Mouse (Mus musculus): ENCODE measurements around the gene Prg3. TPM values are rescaled to one million over a fixed set of nuclear protein-coding genes. Genes with fewer than 3 reads are reported as not detected.
A peak's percentile ranks its signal among the peaks of the same experiment; 100 is the strongest.

Prg3 gene
- polyA plus RNA-seq, 1 experiment from 2014 or later, result not detected

GRCm38 (mm10) chr2:84999486-85000181 lies 11.6 kb downstream of the Prg3 start:
- Histone ChIP-seq H3K27me3 (ENCODE audit: control insufficient read depth, insufficient read depth, low read length) (no peaks in the 10 kb centered on the region), H3K4me3 (ENCODE audit: low read depth, low read length) (no peak overlapping the region), H3K4me1 (replicated peaks; ENCODE audit: control insufficient read depth, insufficient read depth) (no peaks in the 10 kb centered on the region), H3K9me3 (ENCODE audit: control insufficient read depth, low read length) (no peaks in the 10 kb centered on the region), H3K4me2 (replicated peaks; ENCODE audit: low read depth) (no peak overlapping the region), H3K9ac (ENCODE audit: low read length) (no peak overlapping the region), H3K36me3 (ENCODE audit: control insufficient read depth, insufficient read depth, low read length) (no peaks in the 10 kb centered on the region), H3K27ac (replicated peaks) (no peak overlapping the region)
- DNase-seq (ENCODE audit: low spot score) (no peak), ATAC-seq (ENCODE audit: low FRiP score, low TSS enrichment) (no peak)
- TF ChIP-seq EP300 (optimal IDR thresholded peaks at IDR 0.05) (no peak), CTCF (IDR thresholded peaks at IDR 0.05; ENCODE audit: low read depth) (no peak)
- WGBS, result 65% methylated on average over 3 of the region's 3 CpGs

GRCm38 (mm10) chr2:85001497-85001896 lies 13.5 kb downstream of the Prg3 start:
- DNase-seq (ENCODE audit: low spot score) (no peak), ATAC-seq (ENCODE audit: low FRiP score, low TSS enrichment) (peak; percentile 33; the same call in 1 of the 2 replicates)
- WGBS, result 62% methylated on average over 13 of the region's 13 CpGs
- no peaks in the 10 kb centered on the region for H3K9me3 ChIP-seq (ENCODE audit: control insufficient read depth, low read length)
- no peaks in the 10 kb centered on the region for H3K27me3 ChIP-seq (ENCODE audit: control insufficient read depth, insufficient read depth, low read length)
- H3K4me1 ChIP-seq (replicated peaks; ENCODE audit: control insufficient read depth, insufficient read depth), result no peaks in the 10 kb centered on the region
- H3K4me3 ChIP-seq (ENCODE audit: low read depth, low read length), result no peak overlapping the region
- no peak overlapping the region for H3K9ac ChIP-seq (ENCODE audit: low read length)
- TF ChIP-seq EP300 (optimal IDR thresholded peaks at IDR 0.05) (no peak), CTCF (IDR thresholded peaks at IDR 0.05; ENCODE audit: low read depth) (no peak)
- H3K36me3 ChIP-seq (ENCODE audit: control insufficient read depth, insufficient read depth, low read length), result no peaks in the 10 kb centered on the region
- no peak overlapping the region for H3K4me2 ChIP-seq (replicated peaks; ENCODE audit: low read depth)
- no peak overlapping the region for H3K27ac ChIP-seq (replicated peaks)

GRCm38 (mm10) chr2:85002575-85002974 lies 14.6 kb downstream of the Prg3 start:
- H3K36me3 ChIP-seq (ENCODE audit: control insufficient read depth, insufficient read depth, low read length), result no peaks in the 10 kb centered on the region
- ATAC-seq (ENCODE audit: low FRiP score, low TSS enrichment) (no peak), DNase-seq (ENCODE audit: low spot score) (no peak)
- H3K4me1 ChIP-seq (replicated peaks; ENCODE audit: control insufficient read depth, insufficient read depth), result no peaks in the 10 kb centered on the region
- H3K9ac ChIP-seq (ENCODE audit: low read length), result no peak overlapping the region
- H3K9me3 ChIP-seq (ENCODE audit: control insufficient read depth, low read length), result no peaks in the 10 kb centered on the region
- no peak overlapping the region for H3K27ac ChIP-seq (replicated peaks)
- no peak overlapping the region for H3K4me2 ChIP-seq (replicated peaks; ENCODE audit: low read depth)
- no peak overlapping the region for H3K4me3 ChIP-seq (ENCODE audit: low read depth, low read length)
- TF ChIP-seq CTCF (IDR thresholded peaks at IDR 0.05; ENCODE audit: low read depth) (no peak), EP300 (optimal IDR thresholded peaks at IDR 0.05) (no peak)
- WGBS, result 59% methylated on average over 8 of the region's 8 CpGs
- H3K27me3 ChIP-seq (ENCODE audit: control insufficient read depth, insufficient read depth, low read length), result no peaks in the 10 kb centered on the region

GRCm38 (mm10) chr2:85004341-85004740 lies 16.3 kb downstream of the Prg3 start:
- no peaks in the 10 kb centered on the region for H3K27me3 ChIP-seq (ENCODE audit: control insufficient read depth, insufficient read depth, low read length)
- no peak for ATAC-seq (ENCODE audit: low FRiP score, low TSS enrichment)

GRCm38 (mm10) chr2:85006600-85006999 lies 18.6 kb downstream of the Prg3 start:
- H3K4me2 ChIP-seq (replicated peaks; ENCODE audit: low read depth), result no peak overlapping the region
- no peak for ATAC-seq (ENCODE audit: low FRiP score, low TSS enrichment)
- WGBS, result 77% methylated on average over 7 of the region's 7 CpGs

More at GRCm38 (mm10) chr2:85004341-85004740, 16.3 kb downstream of the Prg3 start:
- no peak overlapping the region for H3K4me2 ChIP-seq (replicated peaks; ENCODE audit: low read depth)
- H3K36me3 ChIP-seq (ENCODE audit: control insufficient read depth, insufficient read depth, low read length), result no peaks in the 10 kb centered on the region
- DNase-seq (ENCODE audit: low spot score), result no peak
- no peak overlapping the region for H3K4me3 ChIP-seq (ENCODE audit: low read depth, low read length)
- no peak for TF ChIP-seq CTCF (IDR thresholded peaks at IDR 0.05; ENCODE audit: low read depth)
- no peak for TF ChIP-seq EP300 (optimal IDR thresholded peaks at IDR 0.05)
- WGBS, result 78% methylated on average over 4 of the region's 4 CpGs
- H3K27ac ChIP-seq (replicated peaks), result no peak overlapping the region
- no peaks in the 10 kb centered on the region for H3K9me3 ChIP-seq (ENCODE audit: control insufficient read depth, low read length)
- H3K9ac ChIP-seq (ENCODE audit: low read length), result no peak overlapping the region
- no peaks in the 10 kb centered on the region for H3K4me1 ChIP-seq (replicated peaks; ENCODE audit: control insufficient read depth, insufficient read depth)

GRCm38 (mm10) chr2:85007729-85008128 lies 19.7 kb downstream of the Prg3 start:
- no peaks in the 10 kb centered on the region for H3K4me1 ChIP-seq (replicated peaks; ENCODE audit: control insufficient read depth, insufficient read depth)
- no peak overlapping the region for H3K4me3 ChIP-seq (ENCODE audit: low read depth, low read length)
- no peak overlapping the region for H3K4me2 ChIP-seq (replicated peaks; ENCODE audit: low read depth)
- ATAC-seq (ENCODE audit: low FRiP score, low TSS enrichment) (no peak), DNase-seq (ENCODE audit: low spot score) (no peak)
- whole genome bisulfite sequencing, result 15% methylated on average over 4 of the region's 4 CpGs
- H3K9ac ChIP-seq (ENCODE audit: low read length), result no peak overlapping the region
- H3K36me3 ChIP-seq (ENCODE audit: control insufficient read depth, insufficient read depth, low read length), result no peaks in the 10 kb centered on the region
- no peaks in the 10 kb centered on the region for H3K9me3 ChIP-seq (ENCODE audit: control insufficient read depth, low read length)
- H3K27me3 ChIP-seq (ENCODE audit: control insufficient read depth, insufficient read depth, low read length), result no peaks in the 10 kb centered on the region
- no peak overlapping the region for H3K27ac ChIP-seq (replicated peaks)
- TF ChIP-seq CTCF (IDR thresholded peaks at IDR 0.05; ENCODE audit: low read depth) (peak; percentile 77), EP300 (optimal IDR thresholded peaks at IDR 0.05) (no peak)

More at GRCm38 (mm10) chr2:85006600-85006999, 18.6 kb downstream of the Prg3 start:
- Histone ChIP-seq H3K36me3 (ENCODE audit: control insufficient read depth, insufficient read depth, low read length) (no peaks in the 10 kb centered on the region), H3K9me3 (ENCODE audit: control insufficient read depth, low read length) (no peaks in the 10 kb centered on the region), H3K9ac (ENCODE audit: low read length) (no peak overlapping the region), H3K4me3 (ENCODE audit: low read depth, low read length) (no peak overlapping the region), H3K27me3 (ENCODE audit: control insufficient read depth, insufficient read depth, low read length) (no peaks in the 10 kb centered on the region), H3K4me1 (replicated peaks; ENCODE audit: control insufficient read depth, insufficient read depth) (no peaks in the 10 kb centered on the region), H3K27ac (replicated peaks) (no peak overlapping the region)
- TF ChIP-seq EP300 (optimal IDR thresholded peaks at IDR 0.05) (no peak), CTCF (IDR thresholded peaks at IDR 0.05; ENCODE audit: low read depth) (no peak)
- DNase-seq (ENCODE audit: low spot score), result no peak
